Mouse (Mus musculus): ENCODE results near the gene Esr1.

Gene Esr1

GRCm38 (mm10) chr10:4841039-4841438 lies 229.6 kb downstream of the Esr1 start:
- no peak for DNase-seq (ENCODE audit: low spot score)

- no peak for DNase-seq (ENCODE audit: low spot score)
Measured at GRCm38 (mm10) chr10:4847523-4847922, 236.1 kb downstream of the Esr1 start.

GRCm38 (mm10) chr10:4849881-4850280 lies 238.5 kb downstream of the Esr1 start:
- DNase-seq (ENCODE audit: low spot score), result no peak

- no peak for DNase-seq (ENCODE audit: low spot score)
Measured at GRCm38 (mm10) chr10:4875076-4875737, 263.8 kb downstream of the Esr1 start.

GRCm38 (mm10) chr10:4881391-4881790 lies 270.0 kb downstream of the Esr1 start:
- DNase-seq (ENCODE audit: low spot score), result no peak

- DNase-seq (ENCODE audit: low spot score), result no peak
Measured at GRCm38 (mm10) chr10:4885506-4885905, 274.1 kb downstream of the Esr1 start.

GRCm38 (mm10) chr10:4885961-4886360 lies 274.6 kb downstream of the Esr1 start:
- DNase-seq (ENCODE audit: low spot score), result no peak

GRCm38 (mm10) chr10:4893475-4893874 lies 282.1 kb downstream of the Esr1 start:
- no peak for DNase-seq (ENCODE audit: low spot score)

- no peak for DNase-seq (ENCODE audit: low spot score)
Measured at GRCm38 (mm10) chr10:4897789-4898188, 286.4 kb downstream of the Esr1 start.

GRCm38 (mm10) chr10:4900324-4900723 lies 288.9 kb downstream of the Esr1 start:
- no peak for DNase-seq (ENCODE audit: low spot score)

- no peak for DNase-seq (ENCODE audit: low spot score)
Measured at GRCm38 (mm10) chr10:4909271-4909670, 297.9 kb downstream of the Esr1 start.

GRCm38 (mm10) chr10:4910451-4910850 lies 299.1 kb downstream of the Esr1 start:
- no peak for DNase-seq (ENCODE audit: low spot score)

GRCm38 (mm10) chr10:4919046-4919445 lies 307.7 kb downstream of the Esr1 start:
- DNase-seq (ENCODE audit: low spot score), result no peak

- no peak for DNase-seq (ENCODE audit: low spot score)
Measured at GRCm38 (mm10) chr10:4923616-4924015, 312.2 kb downstream of the Esr1 start.

- no peak for DNase-seq (ENCODE audit: low spot score)
Measured at GRCm38 (mm10) chr10:4924391-4924790, 313.0 kb downstream of the Esr1 start.

- DNase-seq (ENCODE audit: low spot score), result no peak
Measured at GRCm38 (mm10) chr10:4943148-4943547, 331.8 kb downstream of the Esr1 start.

- no peak for DNase-seq (ENCODE audit: low spot score)
Measured at GRCm38 (mm10) chr10:4944725-4945124, 333.3 kb downstream of the Esr1 start.

GRCm38 (mm10) chr10:4965768-4966167 lies 354.4 kb downstream of the Esr1 start:
- DNase-seq (ENCODE audit: low spot score), result no peak

- DNase-seq (ENCODE audit: low spot score), result no peak
Measured at GRCm38 (mm10) chr10:4971156-4971555, 359.8 kb downstream of the Esr1 start.

GRCm38 (mm10) chr10:4971586-4971985 lies 360.2 kb downstream of the Esr1 start:
- DNase-seq (ENCODE audit: low spot score), result no peak

- DNase-seq (ENCODE audit: low spot score), result no peak
Measured at GRCm38 (mm10) chr10:4972026-4972425, 360.6 kb downstream of the Esr1 start.

GRCm38 (mm10) chr10:4974246-4974645 lies 362.9 kb downstream of the Esr1 start:
- DNase-seq (ENCODE audit: low spot score), result no peak

GRCm38 (mm10) chr10:4976557-4976956 lies 365.2 kb downstream of the Esr1 start:
- DNase-seq (ENCODE audit: low spot score), result no peak

- no peak for DNase-seq (ENCODE audit: low spot score)
Measured at GRCm38 (mm10) chr10:4977374-4977773, 366.0 kb downstream of the Esr1 start.
